11 mouse cellular contexts compared by ENCODE assay signal in genomic region chr17:30607909-30608495, GRCm38 (mm10). TPM values are rescaled to one million over a fixed set of nuclear protein-coding genes. Genes with fewer than 3 reads are reported as not detected.
DNase-seq lines count a peak whose midpoint lies in the region; ATAC-seq and TF ChIP-seq lines count a peak whose summit lies in the region.
"Had no signal": no experiment of that assay in that cellular context is flagged by ENCODE, and none has a peak within 500 bp of the region (broad histone marks: within the 10 kb centered on the region; RNA-seq: fewer than 3 reads in every experiment).

No protein-coding gene starts in this region.

- H3K4me1 ChIP-seq in lung, embryonic 15.5 days = peaks cover 30% of the 10 kb centered on the region
- peaks cover 64% of the 10 kb centered on the region for H3K4me1 ChIP-seq in liver, embryonic 13.5 days (replicated peaks)

- intact Hi-C loops in gastrocnemius, adult 2 months (cut with DNase I) = no loop called here
- intact Hi-C loops in left cerebral cortex, adult 2 months (cut with DNase I) = no loop called here

- no peak overlapping the region for H3K9ac ChIP-seq in lung, embryonic 15.5 days
- H3K9ac ChIP-seq in liver, embryonic 13.5 days = 0 out of 2 replicates have a peak overlapping the region, but pooled peaks have one; percentile 20
- H3K9ac ChIP-seq: embryonic facial prominence, embryonic 15.5 days; intestine, embryonic 15.5 days had no signal

- no peaks in the 10 kb centered on the region for H3K27me3 ChIP-seq in lung, embryonic 15.5 days
- no peaks in the 10 kb centered on the region for H3K27me3 ChIP-seq in liver, embryonic 13.5 days
- H3K27me3 ChIP-seq: embryonic facial prominence, embryonic 15.5 days; intestine, embryonic 15.5 days had no signal

- no peak for ATAC-seq in lung, embryonic 15.5 days (ENCODE audit: borderline replicate concordance, extremely low read depth, low FRiP score, low TSS enrichment)
- no peak for ATAC-seq in liver, embryonic 13.5 days (ENCODE audit: low read depth)
- ATAC-seq: intestine, embryonic 15.5 days had no signal

- H3K4me3 ChIP-seq in gastrocnemius, adult 2 months = no peak overlapping the region
- no peak overlapping the region for H3K4me3 ChIP-seq in lung, embryonic 15.5 days
- no peak overlapping the region for H3K4me3 ChIP-seq in liver, embryonic 13.5 days (replicated peaks)
- H3K4me3 ChIP-seq in left cerebral cortex, adult 2 months = no peak overlapping the region
- H3K4me3 ChIP-seq: embryonic facial prominence, embryonic 15.5 days; intestine, embryonic 15.5 days had no signal

- no peak for DNase-seq in gastrocnemius, adult 2 months
- no peak for DNase-seq in gastrocnemius, postnatal 4 days (ENCODE audit: low spot score in 2 of 2)
- DNase-seq in lung, postnatal 14 days = no peak
- DNase-seq in R1 (ENCODE audit: low read depth, low spot score) = peak; percentile 88
- no peak for DNase-seq in liver, embryonic 13.5 days
- DNase-seq in left cerebral cortex, adult 2 months (ENCODE audit: extremely low spot score in 1 of 2, low spot score in 2 of 2) = no peak
- DNase-seq in gastrocnemius, adult 18-20 months (ENCODE audit: low spot score) = no peak
- DNase-seq: cerebellum, adult 8-10 months had no signal

- peaks cover 6% of the 10 kb centered on the region for H3K36me3 ChIP-seq in lung, embryonic 15.5 days
- peaks cover 44% of the 10 kb centered on the region for H3K36me3 ChIP-seq in liver, embryonic 13.5 days

- H3K27ac ChIP-seq in gastrocnemius, adult 2 months = peak overlapping the region; percentile 28; the same call in 1 of the 2 replicates
- 0 out of 2 replicates have a peak overlapping the region, but pooled peaks have one; percentile 34 for H3K27ac ChIP-seq in lung, embryonic 15.5 days
- peak overlapping the region; percentile 94 for H3K27ac ChIP-seq in liver, embryonic 13.5 days
- H3K27ac ChIP-seq in left cerebral cortex, adult 2 months = no peak overlapping the region
- H3K27ac ChIP-seq: embryonic facial prominence, embryonic 15.5 days; intestine, embryonic 15.5 days had no signal

- WGBS in lung, embryonic 15.5 days = 65% methylated on average over 8 of the region's 8 CpGs
- 86% methylated on average over 8 of the region's 8 CpGs for WGBS in liver, embryonic 13.5 days (ENCODE audit: insufficient replicate concordance)

- H3K9me3 ChIP-seq in lung, embryonic 15.5 days = no peaks in the 10 kb centered on the region
- no peaks in the 10 kb centered on the region for H3K9me3 ChIP-seq in liver, embryonic 13.5 days (replicated peaks)
- H3K9me3 ChIP-seq: embryonic facial prominence, embryonic 15.5 days; intestine, embryonic 15.5 days had no signal

- H3K4me2 ChIP-seq in lung, embryonic 15.5 days = no peak overlapping the region
- H3K4me2 ChIP-seq in liver, embryonic 13.5 days = peak overlapping the region; percentile 74
- H3K4me2 ChIP-seq: embryonic facial prominence, embryonic 15.5 days; intestine, embryonic 15.5 days had no signal

- TF ChIP-seq CTCF in gastrocnemius, adult 2 months (IDR thresholded peaks at IDR 0.05) = no peak
- TF ChIP-seq CTCF in left cerebral cortex, adult 2 months (IDR thresholded peaks at IDR 0.05) = no peak

RNA-seq across cellular contexts. Expression of gene Dnah8, which starts 16.2 kb away (rescaled TPM):
- total RNA-seq in gastrocnemius, adult 2 months (2021) = under 1 TPM in 1 of 2 experiments, not detected in 1; 0.11 TPM
- total RNA-seq in gastrocnemius, postnatal 4 days (2021) = 1 to 10 TPM; 1.2 TPM
- 5.7 and 6.1 TPM in 2 replicates for polyA plus RNA-seq in lung, embryonic 15.5 days (2015; fragmentation: Nextera tagmentation; extraction: Ambion mirVana)
- polyA plus RNA-seq in liver, embryonic 13.5 days (2015; fragmentation: Nextera tagmentation; extraction: Ambion mirVana) = 1.4 and 1.5 TPM in 2 replicates
- under 1 TPM; 0.35 to 0.97 TPM for total RNA-seq in left cerebral cortex, adult 2 months (2021)
- under 1 TPM; 0.02 to 0.19 TPM for total RNA-seq in gastrocnemius, adult 18-20 months (2021)

RNA-seq across cellular contexts. Expression of gene Glo1, which starts 18.7 kb away (rescaled TPM):
- total RNA-seq in gastrocnemius, adult 2 months (2021) = 100 to 1,000 TPM; 159 to 169 TPM
- total RNA-seq in gastrocnemius, postnatal 4 days (2021) = 100 to 1,000 TPM; 131 to 136 TPM
- 219 and 220 TPM in 2 replicates for polyA plus RNA-seq in lung, embryonic 15.5 days (2015; fragmentation: Nextera tagmentation; extraction: Ambion mirVana)
- polyA plus RNA-seq in liver, embryonic 13.5 days (2015; fragmentation: Nextera tagmentation; extraction: Ambion mirVana) = 289 and 332 TPM in 2 replicates
- 100 to 1,000 TPM; 137 to 143 TPM for total RNA-seq in left cerebral cortex, adult 2 months (2021)
- total RNA-seq in gastrocnemius, adult 18-20 months (2021) = 100 to 1,000 TPM; 161 to 164 TPM

RNA-seq across cellular contexts. Expression of gene Btbd9, which starts 31.7 kb away (rescaled TPM):
- total RNA-seq in gastrocnemius, adult 2 months (2021) = 10 to 100 TPM; 11.9 to 14.7 TPM
- 10 to 100 TPM; 24.1 to 32.6 TPM for total RNA-seq in gastrocnemius, postnatal 4 days (2021)
- 54.1 and 57.3 TPM in 2 replicates for polyA plus RNA-seq in lung, embryonic 15.5 days (2015; fragmentation: Nextera tagmentation; extraction: Ambion mirVana)
- polyA plus RNA-seq in liver, embryonic 13.5 days (2015; fragmentation: Nextera tagmentation; extraction: Ambion mirVana) = 14.5 and 15.2 TPM in 2 replicates
- 100 to 1,000 TPM; 102 to 104 TPM for total RNA-seq in left cerebral cortex, adult 2 months (2021)
- 10 to 100 TPM; 11.5 to 15.2 TPM for total RNA-seq in gastrocnemius, adult 18-20 months (2021)
